Mouse (Mus musculus) Patski (cell line): ENCODE results near the gene Napepld. TPM values are rescaled to one million over a fixed set of nuclear protein-coding genes. Genes with fewer than 3 reads are reported as not detected.

Experiments used
- ATAC-seq: fragments of 100-300 bp; one replicate; pipeline ENCODE4 v1.8.0; 2021
- CTCF ChIA-PET: fragments of 350-600 bp; sonication (Branson Sonifier 250); formaldehyde crosslinking; loops from one replicate; lab custom pipeline; 2022; ENCODE audit warnings: inconsistent platforms; lab: Charles Lee
- POLR2A ChIA-PET: fragments of 350-600 bp; sonication (Branson Sonifier 250); formaldehyde crosslinking; loops from one replicate; lab custom pipeline; 2022; ENCODE audit warnings: antibody characterized with exemption, inconsistent platforms; lab: Charles Lee
- DNase-seq: peaks from one replicate; pipeline ENCODE4 v3.0.0-alpha.2; 2011; ENCODE audit warnings: low read depth, low spot score
- H3K27me3 ChIP-seq: fragments of 371-371 bp; one replicate; pipeline ENCODE4 v1.5.1; 2021
- CTCF ChIP-seq: fragments of 100-300 bp; IDR thresholded peaks from one replicate; pipeline ENCODE4 v1.5.1; 2021
- in situ Hi-C: fragments of 300-500 bp; cut with MboI; formaldehyde crosslinking; loops from 3 replicates; pipeline ENCODE4 v1.11.1; 2018; ENCODE audit warnings: low pct_unique_long_range_greater_than_20kb, mixed read lengths
- polyA plus RNA-seq: library from polyadenylated mRNA; unstranded; gene quantifications from one replicate; pipeline ENCODE4 v1.2.3, GENCODE M21; 2021

The Napepld gene
- polyA plus RNA-seq, 1 experiment from 2014 or later: 5.2 TPM

DNA sequence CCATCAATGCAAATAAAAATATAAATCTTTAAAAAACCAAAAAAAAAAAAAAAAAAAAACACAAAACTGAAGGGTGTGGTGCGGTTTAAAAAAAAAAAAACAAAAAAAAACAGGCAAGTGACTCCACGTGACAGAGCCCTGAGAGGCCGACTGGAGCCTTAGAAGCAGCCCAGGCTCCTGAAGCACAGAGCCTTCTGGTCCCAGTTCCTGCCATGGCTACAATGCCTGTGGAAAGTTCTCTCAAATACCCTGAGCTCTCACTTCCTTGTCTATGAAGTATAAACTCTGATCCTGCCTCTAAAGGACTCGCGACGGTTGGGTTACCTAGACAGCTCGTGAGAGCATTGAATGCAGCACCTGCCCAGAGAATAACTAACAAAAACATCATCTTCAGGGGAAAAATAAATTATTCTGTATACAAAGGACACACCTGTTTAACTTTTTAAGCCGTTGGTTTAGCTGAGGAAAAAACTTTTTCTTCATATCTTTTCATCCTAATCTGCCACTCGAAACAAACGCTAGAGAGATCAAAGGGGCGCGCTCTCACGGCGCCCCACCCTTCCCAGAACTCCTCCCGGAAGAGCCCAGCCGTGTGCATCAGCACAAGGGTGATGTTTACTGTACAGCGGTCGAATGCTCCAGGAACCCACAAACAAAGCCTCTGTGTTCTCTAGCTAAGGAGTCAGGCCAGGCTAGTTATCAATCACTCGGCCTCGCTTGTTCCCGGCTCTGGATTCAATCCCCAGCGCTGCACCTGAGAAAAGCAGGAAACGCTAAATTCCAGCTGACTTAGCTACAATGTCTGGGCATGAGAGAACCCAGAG, 28.2 kb downstream of the Napepld start:
- no peak for ATAC-seq
- TF ChIP-seq CTCF: no peak
- in situ Hi-C loops: no loop called here
- DNase-seq: no peak
- no peaks in the 10 kb centered on the region for H3K27me3 ChIP-seq
- ChIA-PET POLR2A (no interaction called here), CTCF (interaction anchor here (1.2 kb wide), 2 partner anchors 59 to 63 kb away, joined by 3 to 4 read pairs; no protein-coding TSS in a partner anchor)

GRCm38 (mm10) chr5:21669307-21669706, 31.9 kb downstream of the Napepld start:
- ATAC-seq: no peak
- no peak for TF ChIP-seq CTCF
- CTCF ChIA-PET: interaction anchor here (1.1 kb wide), 1 partner anchor 67 kb away, joined by 3 read pairs; the partner anchor contains the start of gene Pmpcb

GRCm38 (mm10) chr5:21667191-21668137, 33.7 kb downstream of the Napepld start:
- ChIA-PET CTCF (interaction anchor here (1.0 to 1.6 kb wide), 4 partner anchors 10 to 67 kb away, joined by 3 to 4 read pairs (median 3); no protein-coding TSS in a partner anchor), POLR2A (no interaction called here)
- no peak for DNase-seq
- no peak for ATAC-seq
- no peak for TF ChIP-seq CTCF
- in situ Hi-C loops: no loop called here
- no peaks in the 10 kb centered on the region for H3K27me3 ChIP-seq

More at GRCm38 (mm10) chr5:21669307-21669706, 31.9 kb downstream of the Napepld start:
- DNase-seq: no peak
- in situ Hi-C loops: no loop called here
- no peaks in the 10 kb centered on the region for H3K27me3 ChIP-seq
- POLR2A ChIA-PET: no interaction called here

DNA sequence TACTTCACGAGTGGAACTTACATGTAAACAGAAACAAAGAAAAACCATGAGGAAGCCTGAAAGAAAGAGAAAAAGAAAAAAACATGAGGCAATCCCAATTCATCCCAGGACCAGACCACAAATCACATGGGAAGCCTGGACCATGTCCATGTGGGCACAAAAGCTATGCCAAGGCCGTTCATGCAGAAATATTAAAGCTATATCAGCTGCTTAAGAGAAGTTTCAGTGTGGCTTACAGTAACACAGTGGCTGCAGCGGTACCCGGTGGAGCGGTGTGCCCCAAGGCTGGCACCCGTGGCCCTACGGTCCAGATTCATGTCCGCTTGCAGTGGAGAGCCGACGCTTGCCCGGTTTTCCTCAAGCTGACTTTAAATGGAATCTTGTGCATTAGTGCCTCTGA, 38.1 kb downstream of the Napepld start:
- ChIA-PET CTCF (no interaction called here), POLR2A (no interaction called here)
- TF ChIP-seq CTCF: no peak
- in situ Hi-C loops: no loop called here
- H3K27me3 ChIP-seq: no peaks in the 10 kb centered on the region
- DNase-seq (peak; percentile 38), ATAC-seq (peak; percentile 32)

DNA sequence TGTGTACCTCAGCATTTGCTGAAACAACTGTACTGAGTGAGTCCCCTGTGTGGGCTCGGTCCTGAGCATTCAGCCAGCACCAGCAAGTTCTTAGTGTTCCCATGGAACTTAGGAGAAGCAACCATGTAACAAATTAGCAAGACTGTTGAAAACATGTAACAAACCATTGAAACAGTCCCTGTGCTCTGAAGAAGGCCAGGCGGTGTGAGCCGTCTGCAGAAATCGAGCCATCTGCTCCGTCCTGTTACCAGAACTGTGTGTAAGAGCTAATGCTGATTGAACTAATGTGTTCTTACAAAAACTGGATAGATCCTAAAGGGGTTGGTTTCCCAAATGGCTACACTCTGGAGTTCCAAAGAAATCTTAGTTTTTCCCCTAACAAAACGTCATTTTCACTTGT, 40.3 kb downstream of the Napepld start:
- CTCF ChIA-PET: interaction anchor here (0.9 to 1.9 kb wide), 2 partner anchors 40 to 75 kb away, joined by 3 to 6 read pairs; partner anchors contain the start of gene Napepld
- TF ChIP-seq CTCF: no peak
- in situ Hi-C loops: no loop called here
- DNase-seq (no peak), ATAC-seq (no peak)
- H3K27me3 ChIP-seq: no peaks in the 10 kb centered on the region
- POLR2A ChIA-PET: no interaction called here

DNA sequence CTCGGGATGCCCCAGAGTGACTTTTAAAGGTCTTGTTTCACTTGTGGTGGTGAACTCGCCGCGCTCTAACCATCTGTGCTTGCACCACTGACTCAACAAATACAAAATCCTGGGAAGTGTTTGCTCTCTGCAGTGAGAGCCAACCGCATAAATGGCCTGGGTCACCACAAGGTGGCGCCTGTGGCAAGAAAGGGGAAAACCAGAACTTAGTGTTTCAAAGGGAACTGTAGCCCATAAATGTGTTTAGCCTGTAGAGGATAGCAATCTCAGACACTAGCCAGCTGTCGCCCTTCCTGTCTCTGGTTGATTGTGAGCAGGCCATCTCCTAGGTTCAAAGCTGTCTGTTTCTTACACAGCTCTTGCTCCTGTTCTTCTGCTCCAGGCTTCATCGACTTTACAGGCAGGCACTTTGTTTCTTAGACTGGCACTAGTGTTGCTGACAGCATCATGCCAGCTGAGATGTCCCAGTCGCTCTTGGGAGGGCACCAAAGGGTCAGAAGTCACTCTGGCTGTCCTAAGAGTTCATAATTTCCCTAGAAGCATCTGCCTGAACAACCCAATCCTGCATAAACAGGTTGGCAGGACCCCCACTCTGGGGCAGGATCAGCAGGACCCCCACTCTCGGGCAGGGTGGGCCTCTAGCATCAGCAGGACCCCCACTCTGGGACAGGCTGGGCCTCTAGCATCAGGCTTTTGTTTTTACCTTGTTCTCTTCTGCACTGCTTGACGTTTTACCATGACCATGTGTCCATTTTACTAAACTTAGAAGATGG, 42.4 kb downstream of the Napepld start:
- peak; percentile 97 for TF ChIP-seq CTCF
- DNase-seq (peak; percentile 49), ATAC-seq (peak; percentile 89)
- no peaks in the 10 kb centered on the region for H3K27me3 ChIP-seq
- ChIA-PET CTCF (interaction anchor here (0.6 to 1.7 kb wide), 6 partner anchors 12 to 78 kb away, joined by 3 to 9 read pairs (median 5); partner anchors contain the start of gene Napepld), POLR2A (no interaction called here)
- in situ Hi-C loops: no loop called here

DNA sequence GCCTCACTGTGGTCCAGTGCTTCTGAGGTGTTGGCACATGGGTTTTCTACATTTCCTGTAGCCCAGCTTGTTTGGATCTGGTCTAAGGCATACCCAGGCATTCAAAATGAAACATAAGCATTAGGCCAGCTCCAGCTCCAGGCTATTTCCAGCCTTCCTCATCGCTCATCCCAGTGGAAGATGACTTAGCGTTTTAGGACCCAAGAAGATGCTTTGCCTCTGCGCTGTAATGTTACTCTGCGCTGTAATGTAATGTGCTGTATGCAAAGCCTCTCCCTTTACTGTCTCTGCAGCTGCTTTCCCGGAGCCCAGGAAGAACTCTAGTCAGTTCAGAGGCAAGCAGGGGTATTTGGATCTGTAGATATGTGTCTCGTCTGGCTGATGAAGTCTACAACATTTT, 43.2 kb downstream of the Napepld start:
- H3K27me3 ChIP-seq: no peaks in the 10 kb centered on the region
- ATAC-seq (no peak), DNase-seq (no peak)
- no peak for TF ChIP-seq CTCF
- POLR2A ChIA-PET: interaction anchor here (0.6 kb wide), 1 partner anchor 44 kb away, joined by 3 read pairs; no protein-coding TSS in a partner anchor
- CTCF ChIA-PET: interaction anchor here (0.9 to 1.7 kb wide), 5 partner anchors 9 to 78 kb away, joined by 3 to 9 read pairs (median 4); partner anchors contain the start of gene Napepld
- in situ Hi-C loops: no loop called here

DNA sequence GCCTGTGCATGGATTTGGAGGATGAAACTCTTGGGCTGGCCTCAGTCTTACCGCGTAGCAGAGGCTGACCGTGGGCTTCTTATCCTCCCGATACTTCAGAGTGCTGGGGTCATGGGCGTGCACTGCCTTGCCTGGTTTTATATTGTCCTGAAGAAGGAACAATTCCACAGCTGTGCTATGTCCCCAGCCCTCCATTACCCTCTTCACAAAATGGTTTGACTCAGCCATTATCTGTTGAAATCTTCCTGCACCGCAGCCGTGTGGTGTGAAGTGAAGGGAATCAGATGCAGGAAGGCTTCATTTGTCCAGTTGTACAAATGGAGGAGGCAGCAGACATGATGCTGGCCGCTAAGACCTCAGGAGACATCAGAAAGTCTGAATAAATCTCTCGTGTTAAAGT, 44.3 kb downstream of the Napepld start:
- DNase-seq (no peak), ATAC-seq (no peak)
- ChIA-PET CTCF (no interaction called here), POLR2A (no interaction called here)
- no peaks in the 10 kb centered on the region for H3K27me3 ChIP-seq
- in situ Hi-C loops: no loop called here
- TF ChIP-seq CTCF: no peak

DNA sequence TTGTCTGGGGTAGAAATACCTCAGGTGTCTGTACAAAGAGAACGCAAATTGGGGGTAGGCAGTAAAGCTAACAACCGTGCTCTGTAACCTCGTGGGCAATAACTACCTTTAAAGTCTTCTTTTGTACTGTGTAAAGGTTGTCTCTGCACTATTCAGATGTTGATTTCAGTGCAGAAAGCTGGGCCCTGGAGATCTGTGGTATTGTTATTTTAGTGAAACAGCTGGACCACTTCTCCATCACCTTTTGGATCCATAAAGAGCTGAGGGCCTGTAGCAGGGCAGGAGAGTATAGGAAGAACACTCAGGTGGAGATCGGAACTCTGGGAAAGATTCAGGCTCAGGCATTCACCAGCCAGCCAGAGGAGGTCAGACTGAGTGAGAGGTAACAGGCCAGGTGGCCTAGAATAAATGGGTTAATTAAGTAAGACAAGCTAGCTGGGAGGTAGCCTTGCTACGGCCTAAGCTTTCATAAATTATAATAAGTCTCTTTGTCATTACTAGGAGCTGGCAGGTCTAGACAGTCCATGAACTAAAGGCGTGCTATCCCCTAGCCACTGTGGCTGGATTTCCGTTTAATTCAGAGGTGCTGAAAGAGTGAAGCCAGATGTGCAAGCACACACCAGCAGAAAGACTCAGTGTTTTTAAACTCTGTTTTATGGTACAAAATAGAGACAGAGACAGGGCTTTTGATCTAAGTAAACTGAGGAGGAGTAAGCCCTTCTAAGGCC, 49.1 kb downstream of the Napepld start:
- no peak for TF ChIP-seq CTCF
- DNase-seq: no peak
- ChIA-PET CTCF (interaction anchor here (1.5 to 1.9 kb wide), 2 partner anchors 81 to 84 kb away, joined by 3 to 6 read pairs; no protein-coding TSS in a partner anchor), POLR2A (no interaction called here)
- in situ Hi-C loops: loop anchor here (5.0 kb wide), 1 partner anchor 85 kb away; the partner anchor contains the start of gene Pmpcb
- no peak for ATAC-seq
- no peaks in the 10 kb centered on the region for H3K27me3 ChIP-seq
